Mouse (Mus musculus): ENCODE results near the gene Rtn4rl2. TPM values are rescaled to one million over a fixed set of nuclear protein-coding genes. Genes with fewer than 3 reads are reported as not detected.
A peak's percentile ranks its signal among the peaks of the same experiment; 100 is the strongest.
"Not testable (repeated sequence)": the region's sequence is repeated elsewhere in the genome, so short reads cannot be mapped to it uniquely, and the experiment has no call there.

The Rtn4rl2 gene
- 1.5 TPM in 1 of 2 replicates, not detected in the other for polyA plus RNA-seq (2012; ENCODE audit: insufficient read depth, insufficient read length, missing spikeins)

GRCm38 (mm10) chr2:84886234-84886731 lies at the start of gene Rtn4rl2:
TSS of gene Rtn4rl2 (minus strand) at chr2:84886710.
- Histone ChIP-seq H3K4me3 (ENCODE audit: insufficient read depth, low read depth, low read length) (peak within 1 kb of the TSS; percentile 69), H3K4me1 (ENCODE audit: control insufficient read depth, insufficient read depth, insufficient read length, low read length) (peaks cover 9% of the 10 kb centered on the region), H3K27ac (replicated peaks; ENCODE audit: low read depth, low read length) (no peak within 1 kb of the TSS)

GRCm38 (mm10) chr2:84935065-84935464 lies 48.6 kb upstream of the Rtn4rl2 start:
- no peak overlapping the region for H3K4me3 ChIP-seq (ENCODE audit: insufficient read depth, low read depth, low read length)
- no peak overlapping the region for H3K27ac ChIP-seq (replicated peaks; ENCODE audit: low read depth, low read length)

GRCm38 (mm10) chr2:84934649-84935007 lies 48.1 kb upstream of the Rtn4rl2 start:
- no peak overlapping the region for H3K4me3 ChIP-seq (ENCODE audit: insufficient read depth, low read depth, low read length)
- H3K27ac ChIP-seq (replicated peaks; ENCODE audit: low read depth, low read length): no peak overlapping the region
- H3K4me1 ChIP-seq (ENCODE audit: control insufficient read depth, insufficient read depth, insufficient read length, low read length): peaks cover 8% of the 10 kb centered on the region; the same call in 1 of the 2 replicates

More at GRCm38 (mm10) chr2:84935065-84935464, 48.6 kb upstream of the Rtn4rl2 start:
- peaks cover 11% of the 10 kb centered on the region; the same call in 1 of the 2 replicates for H3K4me1 ChIP-seq (ENCODE audit: control insufficient read depth, insufficient read depth, insufficient read length, low read length)

GRCm38 (mm10) chr2:84933992-84934648 lies 47.6 kb upstream of the Rtn4rl2 start:
- Histone ChIP-seq H3K4me3 (ENCODE audit: insufficient read depth, low read depth, low read length) (no peak overlapping the region), H3K27ac (replicated peaks; ENCODE audit: low read depth, low read length) (no peak overlapping the region), H3K4me1 (ENCODE audit: control insufficient read depth, insufficient read depth, insufficient read length, low read length) (peaks cover 7% of the 10 kb centered on the region; the same call in 1 of the 2 replicates)

- no peak overlapping the region for H3K27ac ChIP-seq (replicated peaks; ENCODE audit: low read depth, low read length)
- H3K4me1 ChIP-seq (ENCODE audit: control insufficient read depth, insufficient read depth, insufficient read length, low read length): peaks cover 7% of the 10 kb centered on the region; the same call in 1 of the 2 replicates
- H3K4me3 ChIP-seq (ENCODE audit: insufficient read depth, low read depth, low read length): no peak overlapping the region
Measured at GRCm38 (mm10) chr2:84930186-84930585, 43.7 kb upstream of the Rtn4rl2 start.

GRCm38 (mm10) chr2:84919601-84920108 lies 33.1 kb upstream of the Rtn4rl2 start:
- Histone ChIP-seq H3K4me1 (ENCODE audit: control insufficient read depth, insufficient read depth, insufficient read length, low read length) (peaks cover 7% of the 10 kb centered on the region; the same call in 1 of the 2 replicates), H3K27ac (replicated peaks; ENCODE audit: low read depth, low read length) (no peak overlapping the region), H3K4me3 (ENCODE audit: insufficient read depth, low read depth, low read length) (no peak overlapping the region)

- peaks cover 11% of the 10 kb centered on the region; the same call in 1 of the 2 replicates for H3K4me1 ChIP-seq (ENCODE audit: control insufficient read depth, insufficient read depth, insufficient read length, low read length)
- no peak overlapping the region for H3K27ac ChIP-seq (replicated peaks; ENCODE audit: low read depth, low read length)
- H3K4me3 ChIP-seq (ENCODE audit: insufficient read depth, low read depth, low read length): no peak overlapping the region
Measured at GRCm38 (mm10) chr2:84918188-84918587, 31.7 kb upstream of the Rtn4rl2 start.

GRCm38 (mm10) chr2:84916548-84917320 lies 30.2 kb upstream of the Rtn4rl2 start:
- Histone ChIP-seq H3K4me1 (ENCODE audit: control insufficient read depth, insufficient read depth, insufficient read length, low read length) (peaks cover 11% of the 10 kb centered on the region; the same call in 1 of the 2 replicates), H3K4me3 (ENCODE audit: insufficient read depth, low read depth, low read length) (no peak overlapping the region), H3K27ac (replicated peaks; ENCODE audit: low read depth, low read length) (peak overlapping the region; percentile 90)

GRCm38 (mm10) chr2:84915330-84915729 lies 28.8 kb upstream of the Rtn4rl2 start:
- H3K4me1 ChIP-seq (ENCODE audit: control insufficient read depth, insufficient read depth, insufficient read length, low read length): peaks cover 11% of the 10 kb centered on the region; the same call in 1 of the 2 replicates
- H3K27ac ChIP-seq (replicated peaks; ENCODE audit: low read depth, low read length): peak overlapping the region; percentile 87
- H3K4me3 ChIP-seq (ENCODE audit: insufficient read depth, low read depth, low read length): no peak overlapping the region

- Histone ChIP-seq H3K4me3 (ENCODE audit: insufficient read depth, low read depth, low read length) (no peak overlapping the region), H3K27ac (replicated peaks; ENCODE audit: low read depth, low read length) (peak overlapping the region; percentile 39; the same call in 1 of the 2 replicates), H3K4me1 (ENCODE audit: control insufficient read depth, insufficient read depth, insufficient read length, low read length) (peaks cover 11% of the 10 kb centered on the region; the same call in 1 of the 2 replicates)
Measured at GRCm38 (mm10) chr2:84913881-84914280, 27.4 kb upstream of the Rtn4rl2 start.

GRCm38 (mm10) chr2:84912722-84913121 lies 26.2 kb upstream of the Rtn4rl2 start:
- Histone ChIP-seq H3K27ac (replicated peaks; ENCODE audit: low read depth, low read length) (no peak overlapping the region; the same call in 1 of the 2 replicates), H3K4me3 (ENCODE audit: insufficient read depth, low read depth, low read length) (no peak overlapping the region), H3K4me1 (ENCODE audit: control insufficient read depth, insufficient read depth, insufficient read length, low read length) (peaks cover 11% of the 10 kb centered on the region; the same call in 1 of the 2 replicates)

- not testable (repeated sequence) for H3K4me1 ChIP-seq (ENCODE audit: control insufficient read depth, insufficient read depth, insufficient read length, low read length); H3K27ac ChIP-seq (replicated peaks; ENCODE audit: low read depth, low read length)
Measured at GRCm38 (mm10) chr2:84896686-84897085, 10.2 kb upstream of the Rtn4rl2 start.

GRCm38 (mm10) chr2:84895495-84896198 lies 9.1 kb upstream of the Rtn4rl2 start:
- no peaks in the 10 kb centered on the region for H3K4me1 ChIP-seq (ENCODE audit: control insufficient read depth, insufficient read depth, insufficient read length, low read length)
- peak overlapping the region; percentile 83 for H3K27ac ChIP-seq (replicated peaks; ENCODE audit: low read depth, low read length)
- H3K4me3 ChIP-seq (ENCODE audit: insufficient read depth, low read depth, low read length): no peak overlapping the region

More at GRCm38 (mm10) chr2:84896686-84897085, 10.2 kb upstream of the Rtn4rl2 start:
- H3K4me3 ChIP-seq (ENCODE audit: insufficient read depth, low read depth, low read length): not testable (repeated sequence)

GRCm38 (mm10) chr2:84893359-84893758 lies 6.8 kb upstream of the Rtn4rl2 start:
- Histone ChIP-seq H3K4me3 (ENCODE audit: insufficient read depth, low read depth, low read length) (no peak overlapping the region), H3K27ac (replicated peaks; ENCODE audit: low read depth, low read length) (no peak overlapping the region), H3K4me1 (ENCODE audit: control insufficient read depth, insufficient read depth, insufficient read length, low read length) (peaks cover 4% of the 10 kb centered on the region; the same call in 1 of the 2 replicates)

- Histone ChIP-seq H3K4me1 (ENCODE audit: control insufficient read depth, insufficient read depth, insufficient read length, low read length) (peaks cover 9% of the 10 kb centered on the region), H3K4me3 (ENCODE audit: insufficient read depth, low read depth, low read length) (no peak overlapping the region), H3K27ac (replicated peaks; ENCODE audit: low read depth, low read length) (no peak overlapping the region)
Measured at GRCm38 (mm10) chr2:84890045-84890340, 3.5 kb upstream of the Rtn4rl2 start.

Measured in brown adipose tissue, adult 24 weeks (tissue).